Mouse (Mus musculus) cortical plate, adult 2 months (tissue): ENCODE results near the gene Hoxc9.

Source experiments
- CTCF ChIP-seq: fragments of 200-500 bp; IDR thresholded peaks from 2 replicates; pipeline ENCODE4 v1.5.1; 2011; ENCODE audit warnings: mild to moderate bottlenecking, control low read depth, low read length; ENCODE audit not compliant: insufficient read depth; ENCODE audit errors: extremely low read depth
- POLR2A ChIP-seq: fragments of 200-500 bp; IDR thresholded peaks from 2 replicates; pipeline ENCODE4 v1.6.1; 2011; ENCODE audit warnings: mild to moderate bottlenecking, low read length, control low read depth; ENCODE audit not compliant: insufficient read depth; ENCODE audit errors: extremely low read depth

DNA sequence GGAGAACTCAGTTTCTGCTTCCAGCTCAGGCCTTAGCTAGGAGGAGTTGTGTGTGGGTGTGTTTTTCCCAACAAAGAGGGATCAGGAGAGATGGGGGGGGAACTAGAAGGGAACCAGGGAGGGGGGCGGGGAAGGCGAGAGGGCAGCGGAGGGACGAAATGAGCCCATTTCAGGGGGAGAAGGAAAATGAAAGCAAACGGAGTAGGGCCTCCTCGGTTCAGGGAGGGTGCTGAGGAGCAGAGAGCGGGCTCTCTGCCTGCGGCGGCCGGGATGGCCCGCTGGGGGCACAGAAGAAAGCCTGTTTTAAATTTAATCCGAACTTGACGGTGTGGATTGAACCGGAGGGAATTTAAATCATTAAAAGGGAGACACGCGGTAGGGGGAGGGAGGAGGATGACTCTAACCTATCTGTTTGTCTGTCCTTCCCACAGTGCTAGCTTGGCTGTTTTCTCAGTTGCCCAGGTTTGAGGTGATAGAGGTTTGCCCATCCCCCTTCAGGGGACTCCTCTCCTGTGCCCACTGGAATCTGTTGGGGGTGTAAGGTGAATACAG, 1.3 kb downstream of the Hoxc9 start:
- TF ChIP-seq POLR2A (no peak), CTCF (no peak)
